Mouse (Mus musculus) ES-E14 (cell line): ENCODE measurements around the gene Adgrv1. TPM values are rescaled to one million over a fixed set of nuclear protein-coding genes. Genes with fewer than 3 reads are reported as not detected.

Source experiments
- DNase-seq: peaks from one replicate; pipeline ENCODE4 v3.0.0-alpha.2; 2013; ENCODE audit warnings: low read depth, low spot score
- H3K27ac ChIP-seq: 2 replicates; pipeline ENCODE4 v1.5.1; 2012; ENCODE audit warnings: low read depth, mild to moderate bottlenecking, low read length, moderate library complexity, mixed read lengths; ENCODE audit not compliant: poor library complexity, insufficient read depth, severe bottlenecking
- H3K36me3 ChIP-seq: 2 replicates; pipeline ENCODE4 v1.6.1; 2012; ENCODE audit warnings: mild to moderate bottlenecking, low read length, moderate library complexity, mixed read lengths; ENCODE audit not compliant: control insufficient read depth, poor library complexity, insufficient read depth, severe bottlenecking
- H3K4me1 ChIP-seq, 2 experiments: fragments of 150-350 bp in 1 of 2; sonication (generic) in 1 of 2; 2 replicates each; pipeline ENCODE4 v1.6.1; 2012; ENCODE audit warnings: low read length in 2 of 2, mild to moderate bottlenecking in 1 of 2, mixed read lengths in 1 of 2; ENCODE audit not compliant: control insufficient read depth in 2 of 2, insufficient read depth in 2 of 2, poor library complexity in 1 of 2
- H3K4me3 ChIP-seq, 2 experiments: fragments of 150-350 bp in 1 of 2; sonication (generic) in 1 of 2; 2 replicates each; pipeline ENCODE4 v1.5.1; 2012; ENCODE audit warnings: low read length in 2 of 2, low read depth in 1 of 2, mild to moderate bottlenecking in 1 of 2, mixed read lengths in 1 of 2; ENCODE audit not compliant: insufficient read depth in 1 of 2, poor library complexity in 1 of 2, severe bottlenecking in 1 of 2
- H3K9ac ChIP-seq: 2 replicates; pipeline ENCODE4 v1.6.1; 2012; ENCODE audit warnings: low read depth, mild to moderate bottlenecking, low read length, mixed read lengths; ENCODE audit not compliant: poor library complexity, insufficient read depth, severe bottlenecking
- H3K9me3 ChIP-seq: fragments of 150-350 bp; sonication (generic); 2 replicates; pipeline ENCODE4 v1.6.1; 2012; ENCODE audit warnings: low read depth, mild to moderate bottlenecking, low read length; ENCODE audit not compliant: control insufficient read depth, insufficient read depth
- CHD2 ChIP-seq: IDR thresholded peaks from 2 replicates; pipeline ENCODE4 v1.6.1; 2014; ENCODE audit warnings: mild to moderate bottlenecking, low read depth, low read length, inconsistent platforms
- HCFC1 ChIP-seq: IDR thresholded peaks from 2 replicates; pipeline ENCODE4 v1.6.1; 2012; ENCODE audit warnings: low read length, inconsistent platforms, borderline replicate concordance; ENCODE audit not compliant: insufficient read depth
- MAFK ChIP-seq: IDR thresholded peaks from 2 replicates; pipeline ENCODE4 v1.6.1; 2014; ENCODE audit warnings: mild to moderate bottlenecking, low read depth, low read length, inconsistent platforms; ENCODE audit not compliant: insufficient read depth
- ZC3H11A ChIP-seq: IDR thresholded peaks from 2 replicates; pipeline ENCODE4 v1.6.1; 2012; ENCODE audit warnings: low read depth, mild to moderate bottlenecking, inconsistent platforms, low read length, borderline replicate concordance
- ZNF384 ChIP-seq: IDR thresholded peaks from 2 replicates; pipeline ENCODE4 v1.6.1; 2012; ENCODE audit warnings: low read depth, low read length, inconsistent platforms
- in situ Hi-C, 2 experiments: fragments of 600-800 bp; cut with MboI; formaldehyde crosslinking; loops; one replicate each; pipeline ENCODE4 v1.15.1; 2025; ENCODE audit warnings: low sequenced_read_pairs in 2 of 2, inconsistent platforms in 1 of 2; ENCODE audit not compliant: unreplicated experiment in 2 of 2
- total RNA-seq: library from RNA; depleted of rRNA; stranded (reverse); fragments of 300-350 nt; gene quantifications from 2 replicates; pipeline ENCODE4 v1.2.3, GENCODE M21; 2012

Adgrv1 gene
- total RNA-seq, 1 experiment = 22.0 TPM

DNA sequence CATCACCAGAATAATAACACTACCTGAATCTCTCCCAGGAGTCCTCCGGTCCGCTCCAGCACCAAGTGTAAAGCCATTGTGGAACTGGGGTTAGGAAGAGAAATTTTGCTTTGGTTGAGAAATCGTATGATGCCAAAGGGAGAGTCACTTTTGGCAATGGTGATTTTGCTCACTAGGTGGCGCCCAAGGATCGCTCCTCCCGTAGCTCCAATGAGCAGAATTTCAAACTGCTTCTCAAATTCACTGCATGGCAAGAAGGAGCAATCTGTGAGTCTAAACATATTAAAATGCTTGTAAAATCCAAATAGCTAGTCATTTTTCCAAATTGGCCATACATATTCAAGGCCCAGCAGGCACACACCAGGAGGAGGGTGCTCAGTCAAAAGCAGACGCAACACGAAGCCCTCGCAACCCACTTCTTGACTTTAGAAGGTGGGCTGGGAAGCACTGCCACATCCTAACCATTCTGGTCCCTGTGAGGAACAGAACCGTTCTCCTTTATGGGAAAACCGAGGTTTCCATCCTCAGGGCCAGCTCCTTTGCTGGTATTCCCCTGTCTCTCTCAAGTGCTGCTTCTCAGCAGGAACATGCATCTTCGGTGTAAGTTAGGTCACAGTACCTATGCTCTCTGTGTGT is 193.4 kb downstream of the Adgrv1 start:
- no peak for DNase-seq
- H3K36me3 ChIP-seq = no peaks in the 10 kb centered on the region
- TF ChIP-seq ZNF384 = no peak
- peak; percentile 84 for TF ChIP-seq ZC3H11A
- H3K4me3 ChIP-seq = no peak overlapping the region
- in situ Hi-C loops = loop anchor here (5.0 to 10.0 kb wide), 2 partner anchors 323 to 325 kb away; no protein-coding TSS in a partner anchor
- H3K9me3 ChIP-seq = no peaks in the 10 kb centered on the region
- no peak overlapping the region for H3K27ac ChIP-seq
- H3K9ac ChIP-seq = no peak overlapping the region
- H3K4me1 ChIP-seq = no peaks in the 10 kb centered on the region

GRCm38 (mm10) chr13:81437088-81437487 is 195.9 kb downstream of the Adgrv1 start:
- no peaks in the 10 kb centered on the region for H3K36me3 ChIP-seq
- no peaks in the 10 kb centered on the region for H3K9me3 ChIP-seq
- in situ Hi-C loops = loop anchor here in 1 of 2 experiments (10.0 kb wide), 1 partner anchor 328 kb away; no protein-coding TSS in a partner anchor
- no peaks in the 10 kb centered on the region for H3K4me1 ChIP-seq
- DNase-seq = no peak
- H3K27ac ChIP-seq = no peak overlapping the region
- TF ChIP-seq ZNF384 (no peak), HCFC1 (no peak), ZC3H11A (no peak), CHD2 (no peak), MAFK (no peak)
- no peak overlapping the region for H3K4me3 ChIP-seq
- no peak overlapping the region for H3K9ac ChIP-seq

DNA sequence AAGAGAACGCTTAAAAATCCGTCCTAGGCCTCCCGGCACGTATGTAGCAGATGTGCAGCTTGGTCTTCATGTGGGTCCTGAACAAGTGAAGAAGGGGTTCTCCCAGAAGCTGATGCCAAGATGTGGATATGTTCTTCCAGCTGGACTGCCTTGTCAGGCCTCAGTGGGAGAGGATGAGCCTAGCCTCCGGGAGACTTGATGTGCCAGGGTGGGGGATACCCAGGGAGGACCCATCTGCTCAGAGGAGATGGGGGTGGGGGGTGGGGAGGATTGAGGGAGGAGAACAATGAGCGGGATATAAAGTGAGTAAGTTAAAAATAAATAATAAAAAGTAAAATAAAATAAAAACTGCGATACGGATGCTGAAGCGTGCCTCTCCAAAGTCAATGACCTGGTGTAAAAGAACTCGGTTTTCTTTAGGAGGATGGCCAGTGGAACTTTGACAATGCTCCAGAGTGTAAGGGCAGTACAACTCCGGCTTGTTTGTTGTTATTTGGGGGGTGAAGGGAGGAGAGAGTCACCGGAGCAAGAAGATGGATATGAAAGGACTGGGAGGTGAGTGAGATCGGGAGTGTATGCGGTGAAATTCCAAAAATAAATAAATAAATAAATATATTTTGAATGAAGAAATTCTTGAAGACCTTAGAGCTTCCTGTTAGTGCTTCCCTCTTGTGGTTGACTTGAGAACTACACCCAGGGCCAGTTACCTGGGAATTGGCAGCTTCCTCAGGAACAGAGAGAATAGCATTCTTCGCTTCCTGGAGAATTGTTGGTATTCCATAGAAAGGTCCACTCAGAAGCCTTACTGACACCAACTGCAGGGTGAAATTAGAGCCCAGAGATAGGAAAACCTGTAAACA is 205.8 kb downstream of the Adgrv1 start:
- H3K36me3 ChIP-seq = no peaks in the 10 kb centered on the region
- TF ChIP-seq ZC3H11A = 0 out of 2 replicates have a peak, but pooled peaks have one; percentile 19
- no peak for TF ChIP-seq HCFC1
- no peak overlapping the region for H3K4me3 ChIP-seq
- H3K9me3 ChIP-seq = no peaks in the 10 kb centered on the region
- peaks cover 0 to 13% of the 10 kb centered on the region in 2 experiments; a peak in 3 of 4 replicates for H3K4me1 ChIP-seq
- in situ Hi-C loops = no loop called here
- DNase-seq = peak; percentile 54
- no peak overlapping the region for H3K27ac ChIP-seq
- H3K9ac ChIP-seq = no peak overlapping the region

DNA sequence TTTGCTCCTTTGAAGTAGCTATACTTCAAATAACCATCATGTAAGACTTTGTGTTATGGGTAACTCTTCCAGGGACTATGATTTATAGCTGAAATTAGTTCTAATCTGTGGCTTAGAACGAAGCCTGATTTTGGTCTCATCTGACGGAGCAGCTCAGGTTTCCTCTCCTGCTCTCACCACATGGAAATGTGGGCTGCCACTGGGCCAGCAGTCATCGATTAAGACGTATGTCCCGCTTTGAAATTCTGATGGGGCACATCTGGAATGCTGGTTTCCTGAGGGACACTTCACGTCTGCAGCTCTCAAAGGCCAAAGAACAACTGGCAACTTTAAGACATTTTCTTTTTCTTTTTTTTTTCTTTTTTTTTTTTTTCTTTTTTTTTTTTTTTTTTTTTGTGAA is 207.8 kb downstream of the Adgrv1 start:
- in situ Hi-C loops = no loop called here
- no peak for DNase-seq
- peak; percentile 74 for TF ChIP-seq ZNF384
- TF ChIP-seq ZC3H11A = no peak
- no peak for TF ChIP-seq HCFC1
- no peak for TF ChIP-seq MAFK
- TF ChIP-seq CHD2 = no peak

More for the DNA sequence above, 207.8 kb downstream of the Adgrv1 start:
- Histone ChIP-seq H3K9ac (no peak overlapping the region), H3K36me3 (no peaks in the 10 kb centered on the region), H3K4me1 (peaks cover 0 to 13% of the 10 kb centered on the region in 2 experiments; a peak in 3 of 4 replicates), H3K27ac (no peak overlapping the region), H3K9me3 (no peaks in the 10 kb centered on the region), H3K4me3 (no peak overlapping the region)
